Mouse (Mus musculus) spleen, postnatal 4 days (tissue): ENCODE measurements around the gene Cacnb4.

Source experiments
- DNase-seq, 2 experiments: peaks; one replicate each; pipeline ENCODE4 v3.0.0; 2022; ENCODE audit warnings: low spot score in 2 of 2

Gene Cacnb4

DNA sequence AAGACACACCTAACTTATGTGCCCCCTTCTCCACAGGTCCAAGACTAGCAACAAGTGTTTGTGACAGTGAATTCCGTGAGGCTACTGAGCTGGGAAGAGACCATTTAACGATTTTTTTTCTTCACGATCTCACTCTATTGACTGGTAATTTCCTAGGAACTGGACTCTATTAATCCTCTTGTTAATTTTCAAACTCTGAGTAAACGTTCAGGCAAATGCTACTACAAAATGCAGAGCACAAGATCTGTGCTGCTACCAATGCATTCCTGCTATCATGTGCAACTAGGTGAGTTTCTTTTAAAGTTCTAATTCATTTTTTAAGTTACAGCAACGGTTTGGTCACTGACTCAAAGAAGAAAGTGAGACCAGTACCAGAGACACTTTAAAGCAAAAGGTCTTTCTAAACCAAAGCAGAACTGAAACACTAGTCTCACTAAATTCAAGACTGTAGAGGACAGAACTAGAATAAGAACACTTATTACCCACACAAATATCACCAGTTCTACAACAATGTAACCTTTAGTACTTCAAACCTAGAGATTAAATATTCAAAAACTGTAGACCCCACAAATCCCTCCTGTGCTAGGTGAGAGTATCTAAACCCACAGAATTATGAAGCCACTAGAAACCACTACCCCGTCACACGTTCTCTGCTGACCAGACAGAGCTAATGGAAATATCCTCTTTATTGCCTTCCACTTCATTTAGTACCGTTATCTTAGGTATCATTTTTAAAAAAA, 253.6 kb downstream of the Cacnb4 start:
- DNase-seq: no peak

DNA sequence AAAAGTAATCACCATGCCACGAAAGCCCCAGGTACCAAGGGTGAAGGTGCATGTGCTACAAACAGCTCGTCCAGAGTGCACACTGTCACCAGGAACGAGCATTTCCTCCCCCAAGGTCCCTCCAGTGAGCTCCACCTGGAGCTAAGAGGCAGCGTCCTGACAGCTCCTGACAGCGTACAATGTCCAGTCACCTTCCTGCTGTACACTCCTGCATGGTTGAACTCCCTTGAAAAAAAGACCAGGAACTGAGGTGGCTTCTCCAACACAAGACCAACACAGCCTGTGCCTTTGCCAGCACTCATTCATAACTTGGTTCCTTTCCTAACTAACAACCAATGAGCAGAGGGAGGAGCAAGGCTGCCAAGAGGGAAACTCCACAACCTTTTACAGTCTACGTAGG, 255.4 kb downstream of the Cacnb4 start:
- DNase-seq: no peak

DNA sequence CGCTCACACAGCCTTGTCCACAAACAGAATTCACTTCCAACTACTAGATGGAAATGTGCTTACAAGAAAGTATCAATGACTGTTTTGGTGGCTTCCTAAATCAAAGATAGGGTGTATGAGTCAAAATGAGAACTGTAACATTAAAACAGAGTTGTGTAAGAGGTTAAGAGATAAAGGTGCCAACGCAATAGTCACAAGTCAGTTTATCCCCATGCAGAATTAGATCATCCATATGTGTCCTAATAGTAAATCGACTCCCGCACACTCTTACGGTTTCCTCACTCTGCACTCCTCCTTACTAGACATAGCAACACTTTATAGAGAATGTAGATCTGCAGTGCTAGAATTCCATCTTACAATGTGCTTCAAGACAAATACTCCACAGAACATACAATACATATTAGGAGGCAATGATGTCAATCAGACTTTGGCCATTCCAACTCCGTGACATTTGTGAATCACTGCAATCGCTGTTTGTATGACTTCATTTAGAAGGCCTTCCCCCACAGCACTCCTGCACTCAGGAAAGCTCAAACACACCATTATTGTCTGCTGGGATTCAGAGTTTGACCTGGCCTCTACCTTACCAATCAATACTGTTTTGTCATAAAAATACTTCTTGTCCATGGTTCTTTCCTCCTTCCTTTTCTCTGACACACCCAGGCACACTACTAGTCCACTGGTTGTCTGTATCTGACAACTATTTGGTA, 256.5 kb downstream of the Cacnb4 start:
- no peak for DNase-seq

GRCm38 (mm10) chr2:52419295-52419694, 257.3 kb downstream of the Cacnb4 start:
- DNase-seq: peak in 1 of 2 experiments; percentile 49

DNA sequence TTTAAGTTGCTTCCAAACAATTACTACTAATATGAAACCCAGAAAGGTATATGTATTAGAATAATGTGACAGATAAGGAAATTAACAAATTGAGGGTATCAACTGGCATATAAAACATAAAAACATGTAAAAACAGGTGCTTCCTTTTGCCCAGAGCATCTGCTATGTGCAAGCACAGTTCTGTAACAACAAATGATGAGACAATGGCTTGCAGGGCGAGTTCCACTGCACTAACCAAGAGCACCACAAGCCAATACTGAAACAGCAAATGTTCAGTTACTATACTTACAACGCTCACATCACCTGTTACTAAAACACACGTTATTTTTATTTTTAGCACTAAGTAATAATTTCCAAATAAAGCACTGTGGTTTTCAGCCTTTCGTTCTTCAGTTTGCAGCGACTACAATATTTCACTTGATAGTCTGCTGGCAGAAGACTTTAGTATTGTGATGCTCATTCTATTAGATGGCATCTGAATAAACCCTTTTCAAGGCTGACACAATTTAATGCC, 264.1 kb downstream of the Cacnb4 start:
- no peak for DNase-seq

DNA sequence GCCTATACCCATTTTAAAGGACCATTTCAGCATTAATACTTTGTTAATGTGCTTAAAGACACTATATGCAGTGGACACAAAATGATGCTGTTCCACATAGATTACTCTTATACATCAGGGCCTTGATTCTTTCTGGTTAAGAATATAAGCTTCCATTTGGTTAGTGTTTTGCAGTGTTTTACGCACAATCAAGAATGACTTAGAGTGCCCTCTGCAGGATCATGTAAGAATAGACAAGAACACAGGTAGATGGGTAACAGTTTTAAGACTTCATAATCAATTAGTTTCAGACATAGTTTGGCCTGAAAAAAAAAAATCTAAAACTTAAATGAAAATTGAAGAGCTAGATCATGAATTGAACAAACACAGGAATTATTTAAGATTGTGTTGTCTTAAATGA, 270.2 kb downstream of the Cacnb4 start:
- DNase-seq: no peak

DNA sequence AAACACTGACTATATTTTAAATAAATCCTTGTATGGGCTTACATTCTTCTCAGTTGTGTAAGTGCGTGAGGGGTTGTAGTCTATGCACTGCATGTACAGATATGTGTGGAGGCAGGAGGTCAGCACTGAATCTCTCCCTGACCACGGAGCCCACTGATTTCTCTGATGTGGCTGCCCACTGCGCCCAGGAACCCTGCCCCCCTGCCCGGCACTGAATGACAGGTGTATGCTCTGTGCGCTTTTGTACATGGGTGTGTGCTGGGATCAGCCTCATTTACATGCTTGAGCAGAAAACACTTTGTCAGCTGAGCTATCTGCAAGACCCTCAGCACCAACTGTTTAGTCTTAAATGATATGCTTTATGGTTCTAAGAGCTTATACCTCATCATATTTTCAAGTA, 271.4 kb downstream of the Cacnb4 start:
- DNase-seq: no peak

DNA sequence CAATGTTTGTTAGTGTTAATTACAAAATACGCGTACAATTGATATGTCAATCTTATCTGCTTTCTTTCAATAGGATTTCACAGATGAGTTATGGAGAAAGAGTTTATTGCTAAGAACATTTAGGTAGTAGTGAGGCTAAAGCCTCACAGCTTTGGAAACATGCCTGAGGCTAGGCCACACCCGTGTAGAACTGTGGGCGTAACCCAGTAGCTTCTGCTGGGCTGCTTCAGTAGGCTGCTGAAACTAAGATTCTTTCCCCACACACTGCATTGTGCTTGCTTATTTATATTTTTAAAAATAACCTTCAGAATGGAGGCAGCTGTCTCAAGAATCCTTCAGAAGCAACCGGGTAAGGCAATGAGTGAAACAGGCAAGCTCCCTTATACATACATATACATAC, 282.1 kb downstream of the Cacnb4 start:
- DNase-seq: no peak

DNA sequence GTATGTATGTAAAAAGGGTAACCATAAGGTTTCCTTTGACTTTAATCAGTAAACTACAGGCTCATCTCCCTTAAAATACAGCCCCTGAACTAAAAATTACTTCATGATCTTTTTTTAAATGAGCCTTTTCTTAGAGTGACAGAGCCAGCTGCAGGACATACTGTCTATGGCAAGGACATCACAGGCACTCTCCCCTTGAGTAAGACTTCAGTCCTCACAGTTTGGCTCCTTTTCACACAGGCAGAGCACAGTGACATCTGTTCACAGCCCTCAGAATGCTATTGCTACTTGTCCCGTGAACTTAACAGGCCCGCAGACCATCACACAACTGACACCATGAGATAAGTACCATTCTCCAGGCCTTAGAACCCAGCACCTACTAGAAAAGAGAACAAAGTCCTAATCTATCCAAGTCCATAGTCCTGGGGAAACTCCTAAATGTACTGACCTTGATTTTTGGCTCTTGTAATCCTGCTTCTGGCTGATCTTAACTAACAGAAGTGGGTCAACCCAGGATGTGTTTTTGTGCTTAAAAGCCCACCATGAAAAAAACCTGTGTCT, 286.1 kb downstream of the Cacnb4 start:
- no peak for DNase-seq

DNA sequence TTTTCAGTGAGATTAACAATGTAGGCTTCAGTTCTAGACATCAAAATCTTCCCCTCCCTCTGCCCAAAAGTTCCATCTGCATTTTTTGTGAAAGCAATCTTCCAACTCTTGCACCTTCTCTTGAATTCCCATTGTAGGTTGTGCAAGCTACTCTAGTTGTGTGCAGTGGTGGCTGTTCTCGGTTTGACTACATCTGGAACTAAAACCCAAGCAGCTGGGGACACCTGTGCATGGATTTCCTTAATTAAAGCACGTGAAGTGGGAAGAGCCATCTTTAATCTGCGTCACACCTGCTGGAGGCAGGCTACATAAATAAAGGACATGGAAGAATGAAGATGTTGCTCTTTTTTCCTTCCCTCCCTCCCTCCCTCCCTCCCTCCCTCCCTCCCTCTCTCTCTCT, 286.7 kb downstream of the Cacnb4 start:
- no peak for DNase-seq

DNA sequence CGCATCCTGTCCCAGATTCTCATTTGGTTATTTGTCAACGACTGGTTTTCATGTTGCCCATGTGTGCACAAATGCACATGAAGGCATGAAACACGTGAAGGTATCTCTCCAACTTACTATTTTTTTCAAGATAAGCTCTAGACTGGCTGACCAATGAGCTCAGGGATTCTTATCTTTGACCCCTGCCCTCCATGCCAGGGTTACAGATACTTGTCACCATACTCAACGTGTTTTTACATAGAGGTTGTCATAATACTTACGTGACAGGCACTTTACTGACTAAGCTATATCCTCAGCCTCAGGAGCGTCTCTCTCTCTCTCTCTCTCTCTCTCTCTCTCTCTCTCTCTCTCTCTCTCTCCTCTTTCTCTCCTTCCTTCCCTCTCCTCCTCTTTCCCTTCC, 290.2 kb downstream of the Cacnb4 start:
- no peak for DNase-seq

- DNase-seq: no peak
Measured at GRCm38 (mm10) chr2:52386037-52386436, 290.6 kb downstream of the Cacnb4 start.

DNA sequence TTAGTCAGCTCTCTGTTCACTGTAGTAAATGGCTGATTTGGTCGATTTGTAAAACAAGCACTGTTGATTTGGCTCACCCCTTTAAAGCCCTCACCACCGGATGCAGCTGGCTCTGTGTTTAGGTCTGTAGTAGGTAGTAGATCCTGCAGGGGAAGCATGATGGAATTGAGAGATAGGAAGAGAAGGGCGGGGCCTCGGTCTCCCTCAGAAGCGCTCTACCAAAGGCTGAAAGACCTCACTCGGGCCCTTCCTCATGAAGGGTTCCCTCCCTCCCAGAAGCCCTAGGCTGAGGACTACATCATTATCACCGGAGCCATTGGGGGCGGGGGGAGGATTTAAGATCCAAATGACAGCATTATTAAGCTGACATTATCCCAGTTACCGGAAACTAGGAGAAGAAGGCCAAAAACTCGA, 297.8 kb downstream of the Cacnb4 start:
- no peak for DNase-seq

GRCm38 (mm10) chr2:52378448-52378804, 298.2 kb downstream of the Cacnb4 start, which contains the start of gene Neb:
Gene Neb, minus strand, starts transcription at chr2:52378474.
- DNase-seq: no peak
